Mouse (Mus musculus): ENCODE measurements around the gene M6pr. TPM values are rescaled to one million over a fixed set of nuclear protein-coding genes. Genes with fewer than 3 reads are reported as not detected.
"Not testable (repeated sequence)": the region's sequence is repeated elsewhere in the genome, so short reads cannot be mapped to it uniquely, and the experiment has no call there.

The M6pr gene
- polyA plus RNA-seq, 1 experiment from 2014 or later = 92.4 TPM

- Histone ChIP-seq H3K4me2 (no peak overlapping the region), H3K27me3 (no peaks in the 10 kb centered on the region), H3K4me3 (no peak overlapping the region), H3K36me3 (no peaks in the 10 kb centered on the region), H3K9ac (no peak overlapping the region), H3K9me3 (no peaks in the 10 kb centered on the region), H3K4me1 (0 out of 2 replicates have a peak, but pooled peaks cover 3% of the 10 kb centered on the region), H3K27ac (no peak overlapping the region)
- 79% methylated on average over 6 of the region's 6 CpGs for WGBS
- no peak for ATAC-seq (ENCODE audit: insufficient number of reproducible peaks, low FRiP score, low TSS enrichment, low read depth)
Measured at GRCm38 (mm10) chr6:122345731-122346130, 37.2 kb downstream of the M6pr start.

GRCm38 (mm10) chr6:122346399-122346798 is 37.9 kb downstream of the M6pr start:
- Histone ChIP-seq H3K4me1 (no peaks in the 10 kb centered on the region), H3K9me3 (no peaks in the 10 kb centered on the region), H3K4me3 (no peak overlapping the region), H3K27ac (no peak overlapping the region), H3K36me3 (no peaks in the 10 kb centered on the region), H3K27me3 (no peaks in the 10 kb centered on the region), H3K4me2 (no peak overlapping the region), H3K9ac (no peak overlapping the region)
- ATAC-seq (ENCODE audit: insufficient number of reproducible peaks, low FRiP score, low TSS enrichment, low read depth) = no peak
- WGBS = 79% methylated on average over 7 of the region's 7 CpGs

GRCm38 (mm10) chr6:122347326-122347725 is 38.8 kb downstream of the M6pr start:
- WGBS = 67% methylated on average over 1 of the region's 1 CpGs
- not testable (repeated sequence) for H3K4me1 ChIP-seq; ATAC-seq (ENCODE audit: insufficient number of reproducible peaks, low FRiP score, low TSS enrichment, low read depth); H3K27me3 ChIP-seq; H3K36me3 ChIP-seq; H3K27ac ChIP-seq; H3K4me3 ChIP-seq; H3K9me3 ChIP-seq; H3K4me2 ChIP-seq; H3K9ac ChIP-seq

- no peaks in the 10 kb centered on the region for H3K27me3 ChIP-seq
- H3K4me2 ChIP-seq = no peak overlapping the region
- H3K4me1 ChIP-seq = no peaks in the 10 kb centered on the region
- no peaks in the 10 kb centered on the region for H3K9me3 ChIP-seq
- H3K27ac ChIP-seq = no peak overlapping the region
- H3K4me3 ChIP-seq = no peak overlapping the region
- no peaks in the 10 kb centered on the region for H3K36me3 ChIP-seq
- H3K9ac ChIP-seq = no peak overlapping the region
- 53% methylated on average over 9 of the region's 9 CpGs for WGBS
- no peak for ATAC-seq (ENCODE audit: insufficient number of reproducible peaks, low FRiP score, low TSS enrichment, low read depth)
Measured at GRCm38 (mm10) chr6:122355909-122356308, 47.4 kb downstream of the M6pr start.

- no peaks in the 10 kb centered on the region for H3K4me1 ChIP-seq
- WGBS = 86% methylated on average over 1 of the region's 1 CpGs
- no peak overlapping the region for H3K27ac ChIP-seq
- no peak for ATAC-seq (ENCODE audit: insufficient number of reproducible peaks, low FRiP score, low TSS enrichment, low read depth)
- no peaks in the 10 kb centered on the region for H3K9me3 ChIP-seq
- H3K36me3 ChIP-seq = no peaks in the 10 kb centered on the region
- no peak overlapping the region for H3K4me2 ChIP-seq
- no peak overlapping the region for H3K4me3 ChIP-seq
- H3K27me3 ChIP-seq = no peaks in the 10 kb centered on the region
- no peak overlapping the region for H3K9ac ChIP-seq
Measured at GRCm38 (mm10) chr6:122357089-122357488, 48.6 kb downstream of the M6pr start.

GRCm38 (mm10) chr6:122365706-122366105 is 57.2 kb downstream of the M6pr start:
- H3K4me2 ChIP-seq = no peak overlapping the region
- H3K36me3 ChIP-seq = no peaks in the 10 kb centered on the region
- no peak overlapping the region for H3K4me3 ChIP-seq
- no peaks in the 10 kb centered on the region for H3K9me3 ChIP-seq
- no peak for ATAC-seq (ENCODE audit: insufficient number of reproducible peaks, low FRiP score, low TSS enrichment, low read depth)
- H3K27me3 ChIP-seq = no peaks in the 10 kb centered on the region
- no peaks in the 10 kb centered on the region for H3K4me1 ChIP-seq
- 39% methylated on average over 3 of the region's 3 CpGs for WGBS
- H3K27ac ChIP-seq = no peak overlapping the region
- no peak overlapping the region for H3K9ac ChIP-seq

GRCm38 (mm10) chr6:122366287-122366686 is 57.8 kb downstream of the M6pr start:
- H3K27ac ChIP-seq = no peak overlapping the region
- no peak overlapping the region for H3K9ac ChIP-seq
- no peak overlapping the region for H3K4me2 ChIP-seq
- no peaks in the 10 kb centered on the region for H3K27me3 ChIP-seq
- H3K9me3 ChIP-seq = no peaks in the 10 kb centered on the region
- H3K36me3 ChIP-seq = no peaks in the 10 kb centered on the region
- no peaks in the 10 kb centered on the region for H3K4me1 ChIP-seq
- 30% methylated on average over 2 of the region's 2 CpGs for WGBS
- no peak overlapping the region for H3K4me3 ChIP-seq
- no peak for ATAC-seq (ENCODE audit: insufficient number of reproducible peaks, low FRiP score, low TSS enrichment, low read depth)

GRCm38 (mm10) chr6:122366976-122367375 is 58.5 kb downstream of the M6pr start:
- Histone ChIP-seq H3K4me2 (no peak overlapping the region), H3K9me3 (no peaks in the 10 kb centered on the region)
- WGBS = 54% methylated on average over 3 of the region's 3 CpGs

More at GRCm38 (mm10) chr6:122366976-122367375, 58.5 kb downstream of the M6pr start:
- H3K27me3 ChIP-seq = no peaks in the 10 kb centered on the region
- ATAC-seq (ENCODE audit: insufficient number of reproducible peaks, low FRiP score, low TSS enrichment, low read depth) = no peak
- no peak overlapping the region for H3K4me3 ChIP-seq
- H3K4me1 ChIP-seq = no peaks in the 10 kb centered on the region
- H3K27ac ChIP-seq = no peak overlapping the region
- no peak overlapping the region for H3K9ac ChIP-seq
- no peaks in the 10 kb centered on the region for H3K36me3 ChIP-seq

Other genes with a start within 250 kb of the M6pr start
- 0.14 and 0.16 TPM in 2 replicates for gene Klrg1, start 25.8 kb upstream of the M6pr start, polyA plus RNA-seq (2015; fragmentation: Nextera tagmentation; extraction: Ambion mirVana)
- gene Phc1, start 31.8 kb downstream of the M6pr start, polyA plus RNA-seq (2015; fragmentation: Nextera tagmentation; extraction: Ambion mirVana) = 15.7 and 16.8 TPM in 2 replicates
- 9.3 and 11.6 TPM in 2 replicates for gene Rimklb, start 190.0 kb downstream of the M6pr start, polyA plus RNA-seq (2015; fragmentation: Nextera tagmentation; extraction: Ambion mirVana)
- gene Mfap5, start 197.1 kb downstream of the M6pr start, polyA plus RNA-seq (2015; fragmentation: Nextera tagmentation; extraction: Ambion mirVana) = 63.6 and 80.5 TPM in 2 replicates
- gene Aicda, start 245.1 kb downstream of the M6pr start, polyA plus RNA-seq (2015; fragmentation: Nextera tagmentation; extraction: Ambion mirVana) = 0.18 and 0.19 TPM in 2 replicates

Measured in limb, embryonic 15.5 days (tissue).